9 mouse cellular contexts compared by ENCODE assay signal in genomic region chr7:116701466-116702342, GRCm38 (mm10).
DNase-seq lines count a peak whose midpoint lies in the region; ATAC-seq lines count a peak whose summit lies in the region.
"Had no signal": no experiment of that assay in that cellular context is flagged by ENCODE, and none has a peak within 500 bp of the region (broad histone marks: within the 10 kb centered on the region; RNA-seq: fewer than 3 reads in every experiment).

No protein-coding gene starts in this region.

- peak; percentile 78 for ATAC-seq in hindbrain, embryonic 15.5 days (ENCODE audit: low FRiP score, low read depth)
- ATAC-seq in megakaryocyte progenitor cell, adult 5-6 weeks (replicated peaks; ENCODE audit: poor library complexity) = peak; percentile 92

- peak; percentile 44 for DNase-seq in Muller cell, postnatal 12 days (ENCODE audit: inconsistent ontology term)
- peak; percentile 5 for DNase-seq in cerebellum, adult 9-11 months
- DNase-seq in frontal cortex, postnatal 14 days (ENCODE audit: low spot score in 2 of 2) = peak; percentile 69 to 84
- DNase-seq in layer of hippocampus, postnatal 36 days = peak; percentile 76 to 82
- DNase-seq in right cerebral cortex, postnatal 25 days = peak; percentile 85
- peak; percentile 57 for DNase-seq in yolk sac, embryonic 10.5 days (ENCODE audit: low spot score)
- DNase-seq: liver, embryonic 13.5 days had no signal

- no peaks in the 10 kb centered on the region for H3K27me3 ChIP-seq in hindbrain, embryonic 15.5 days
- H3K27me3 ChIP-seq: liver, embryonic 13.5 days had no signal

- no peak overlapping the region for H3K4me3 ChIP-seq in hindbrain, embryonic 15.5 days
- H3K4me3 ChIP-seq: liver, embryonic 13.5 days had no signal

- no peaks in the 10 kb centered on the region for H3K36me3 ChIP-seq in hindbrain, embryonic 15.5 days
- H3K36me3 ChIP-seq: liver, embryonic 13.5 days had no signal

- peaks cover 5% of the 10 kb centered on the region for H3K4me1 ChIP-seq in hindbrain, embryonic 15.5 days (replicated peaks)
- H3K4me1 ChIP-seq: liver, embryonic 13.5 days had no signal

- no peak overlapping the region for H3K27ac ChIP-seq in hindbrain, embryonic 15.5 days (replicated peaks)
- H3K27ac ChIP-seq: liver, embryonic 13.5 days had no signal

- WGBS in hindbrain, embryonic 15.5 days = 45% methylated on average over 14 of the region's 14 CpGs

- 0 out of 2 replicates have a peak, but pooled peaks cover 2% of the 10 kb centered on the region for H3K9me3 ChIP-seq in hindbrain, embryonic 15.5 days
- H3K9me3 ChIP-seq: liver, embryonic 13.5 days had no signal

- H3K4me2 ChIP-seq in hindbrain, embryonic 15.5 days = no peak overlapping the region
- H3K4me2 ChIP-seq: liver, embryonic 13.5 days had no signal

- H3K9ac ChIP-seq in hindbrain, embryonic 15.5 days = no peak overlapping the region
- H3K9ac ChIP-seq: liver, embryonic 13.5 days had no signal

Comparison
In these comparisons a context has a peak if more than half of its experiments do, and no peak if none do; other contexts are left out.
1. DNase-seq: peak in every context shown above with its lines; median percentile 85 in right cerebral cortex, postnatal 25 days; 79 in layer of hippocampus, postnatal 36 days; 76 in frontal cortex, postnatal 14 days; 57 in yolk sac, embryonic 10.5 days; 44 in Muller cell, postnatal 12 days; 5 in cerebellum, adult 9-11 months.